Mouse (Mus musculus) lung, embryonic 16.5 days (tissue): Measurements from ENCODE around the gene Lmo7. TPM values are rescaled to one million over a fixed set of nuclear protein-coding genes. Genes with fewer than 3 reads are reported as not detected.

ENCODE experiments used
- ATAC-seq: fragments of 200-750 bp; cut with Nextera tagmentation; 2 replicates; pipeline ENCODE4 v1.8.0; 2017; ENCODE audit warnings: low read depth, mild to moderate bottlenecking, moderate library complexity
- H3K27ac ChIP-seq: fragments of 300-500 bp; sonication (generic); 2 replicates; pipeline ENCODE4 v1.5.1; 2014; ENCODE audit warnings: mild to moderate bottlenecking, control low read depth, low read length
- H3K27me3 ChIP-seq: fragments of 300-500 bp; sonication (generic); 2 replicates; pipeline ENCODE4 v1.6.1; 2014; ENCODE audit warnings: low read depth, low read length, mixed read lengths; ENCODE audit not compliant: control insufficient read depth, insufficient read depth
- H3K36me3 ChIP-seq: fragments of 300-500 bp; sonication (generic); 2 replicates; pipeline ENCODE4 v1.6.1; 2014; ENCODE audit warnings: low read length; ENCODE audit not compliant: control insufficient read depth, insufficient read depth
- H3K4me1 ChIP-seq: fragments of 300-500 bp; sonication (generic); replicated peaks from 2 replicates; pipeline ENCODE4 v1.6.1; 2014; ENCODE audit warnings: low read length, mixed read lengths; ENCODE audit not compliant: control insufficient read depth, insufficient read depth
- H3K4me2 ChIP-seq: fragments of 300-500 bp; sonication (generic); 2 replicates; pipeline ENCODE4 v1.6.1; 2014; ENCODE audit warnings: low read depth, low read length, control low read depth
- H3K4me3 ChIP-seq: fragments of 300-500 bp; sonication (generic); 2 replicates; pipeline ENCODE4 v1.5.1; 2014; ENCODE audit warnings: mild to moderate bottlenecking, low read length, control low read depth
- H3K9ac ChIP-seq: fragments of 300-500 bp; sonication (generic); 2 replicates; pipeline ENCODE4 v1.6.1; 2014; ENCODE audit warnings: low read length, control low read depth
- H3K9me3 ChIP-seq: fragments of 300-500 bp; sonication (generic); 2 replicates; pipeline ENCODE4 v1.6.1; 2016; ENCODE audit warnings: low read length; ENCODE audit not compliant: control insufficient read depth
- WGBS: fragments of 180-500 bp; shearing (Covaris S2); extraction: QIAGEN DNeasy Blood & Tissue Kit; methylation state at CpG from one replicate; pipeline ENCODE4 v1.1.7; 2014; 5-methylcytosine and 5-hydroxymethylcytosine counted together
- polyA plus RNA-seq: library from polyadenylated mRNA; unstranded; fragments of >200 nt; fragmentation: Nextera tagmentation; extraction: Ambion mirVana; gene quantifications from 2 replicates; pipeline ENCODE4 v1.2.1, GENCODE M21; 2015

Lmo7 gene
- polyA plus RNA-seq, 1 experiment from 2014 or later: 46.4 TPM

DNA sequence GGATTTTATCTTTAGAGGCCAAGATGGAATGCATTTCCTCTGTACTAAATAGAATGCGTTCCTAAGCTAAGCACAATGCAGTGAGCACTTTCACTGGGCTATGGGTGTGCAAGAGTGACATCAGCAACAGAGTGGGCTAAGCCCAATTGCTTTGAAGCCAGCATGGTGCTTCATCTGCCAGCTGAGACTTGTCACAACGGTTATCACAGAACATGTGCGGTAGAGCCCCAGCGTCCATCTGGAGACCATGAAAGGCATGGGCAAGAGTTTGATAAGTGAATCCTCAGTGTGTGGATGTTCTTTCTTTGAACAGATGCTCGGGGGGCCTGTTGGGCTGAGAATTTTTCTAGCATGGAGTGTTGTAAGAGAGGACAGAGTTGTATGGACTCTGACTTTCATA lies 86.7 kb downstream of the Lmo7 start:
- no peak overlapping the region for H3K27ac ChIP-seq
- ATAC-seq: no peak
- H3K4me2 ChIP-seq: no peak overlapping the region

DNA sequence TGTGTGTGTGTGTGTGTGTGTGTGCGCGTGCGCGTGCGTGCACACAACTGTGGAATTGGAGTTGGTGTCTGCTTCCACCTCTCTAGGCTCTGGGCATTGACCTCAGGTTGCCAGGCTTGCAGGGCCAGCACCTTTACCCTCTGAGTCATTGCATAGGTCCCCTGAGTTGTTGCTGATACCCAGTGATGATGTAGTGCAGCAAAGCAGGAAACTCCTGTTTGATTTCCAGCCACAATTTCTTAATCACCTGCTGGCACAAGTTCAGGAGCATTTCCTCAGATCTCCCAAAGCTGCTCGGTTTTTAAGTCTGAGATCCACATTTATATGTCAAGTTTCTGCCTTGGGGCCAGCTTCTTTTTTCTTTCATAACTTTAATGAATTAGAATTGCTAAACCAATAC lies 92.6 kb downstream of the Lmo7 start:
- no peaks in the 10 kb centered on the region for H3K4me1 ChIP-seq
- ATAC-seq: no peak
- H3K4me2 ChIP-seq: no peak overlapping the region
- H3K9me3 ChIP-seq: no peaks in the 10 kb centered on the region
- H3K27ac ChIP-seq: no peak overlapping the region
- H3K4me3 ChIP-seq: no peak overlapping the region
- H3K36me3 ChIP-seq: no peaks in the 10 kb centered on the region
- WGBS: 82% methylated on average over 6 of the region's 6 CpGs
- H3K9ac ChIP-seq: no peak overlapping the region
- H3K27me3 ChIP-seq: no peaks in the 10 kb centered on the region

More for the DNA sequence above, 86.7 kb downstream of the Lmo7 start:
- H3K9ac ChIP-seq: no peak overlapping the region
- no peaks in the 10 kb centered on the region for H3K4me1 ChIP-seq
- 69% methylated on average over 5 of the region's 5 CpGs for WGBS
- no peaks in the 10 kb centered on the region for H3K36me3 ChIP-seq
- no peak overlapping the region for H3K4me3 ChIP-seq
- no peaks in the 10 kb centered on the region for H3K27me3 ChIP-seq
- H3K9me3 ChIP-seq: no peaks in the 10 kb centered on the region

DNA sequence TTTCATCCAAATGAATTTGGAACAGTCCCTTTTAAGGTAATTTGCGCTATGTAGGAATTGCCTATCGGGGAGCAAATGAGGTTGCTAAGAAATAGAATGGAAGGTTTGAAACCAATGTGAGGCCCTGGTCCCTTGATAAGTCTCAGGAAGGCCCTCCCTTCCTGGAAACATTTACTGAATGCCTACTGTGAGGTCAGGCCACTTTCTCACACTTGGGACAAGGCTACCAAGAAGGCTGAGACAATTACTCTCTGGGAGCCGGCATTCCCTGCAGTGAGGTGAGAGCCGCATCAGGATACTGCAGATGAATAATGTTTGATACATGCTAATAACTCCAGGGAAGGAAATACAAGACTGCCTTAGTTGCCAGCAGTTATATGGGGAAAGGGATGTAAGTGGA lies 93.1 kb downstream of the Lmo7 start:
- H3K27ac ChIP-seq: no peak overlapping the region
- H3K4me3 ChIP-seq: no peak overlapping the region
- H3K36me3 ChIP-seq: no peaks in the 10 kb centered on the region
- no peak overlapping the region for H3K9ac ChIP-seq
- no peaks in the 10 kb centered on the region for H3K27me3 ChIP-seq
- H3K4me2 ChIP-seq: no peak overlapping the region
- H3K4me1 ChIP-seq: no peaks in the 10 kb centered on the region
- no peaks in the 10 kb centered on the region for H3K9me3 ChIP-seq
- WGBS: 66% methylated on average over 4 of the region's 4 CpGs
- no peak for ATAC-seq

DNA sequence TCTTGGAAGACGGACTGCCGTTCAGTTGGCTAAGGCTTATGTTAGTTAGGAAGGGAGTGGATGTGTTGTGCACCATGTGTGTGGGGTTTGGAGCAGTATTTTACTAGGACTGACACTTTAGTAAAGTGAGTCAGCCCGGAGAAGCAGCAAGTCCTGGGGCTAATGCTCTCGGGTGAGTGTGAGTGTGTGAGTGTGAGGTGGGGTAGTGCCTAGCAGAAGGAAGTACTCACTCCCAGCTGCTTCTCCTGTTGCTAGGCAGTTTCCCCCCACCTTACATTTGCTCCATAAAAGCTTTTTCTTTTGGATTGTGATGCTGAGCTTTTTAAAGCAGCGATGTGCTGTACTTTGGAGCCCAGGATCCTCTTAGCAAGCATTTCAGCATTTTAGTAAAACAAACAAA lies 99.9 kb downstream of the Lmo7 start:
- Histone ChIP-seq H3K4me3 (no peak overlapping the region), H3K27ac (no peak overlapping the region), H3K9me3 (no peaks in the 10 kb centered on the region), H3K27me3 (no peaks in the 10 kb centered on the region), H3K36me3 (no peaks in the 10 kb centered on the region), H3K4me1 (peaks cover 14% of the 10 kb centered on the region; the same call in 1 of the 2 replicates), H3K9ac (no peak overlapping the region), H3K4me2 (no peak overlapping the region)
- peak; percentile 31; the same call in 1 of the 2 replicates for ATAC-seq
- 56% methylated on average over 5 of the region's 5 CpGs for WGBS

DNA sequence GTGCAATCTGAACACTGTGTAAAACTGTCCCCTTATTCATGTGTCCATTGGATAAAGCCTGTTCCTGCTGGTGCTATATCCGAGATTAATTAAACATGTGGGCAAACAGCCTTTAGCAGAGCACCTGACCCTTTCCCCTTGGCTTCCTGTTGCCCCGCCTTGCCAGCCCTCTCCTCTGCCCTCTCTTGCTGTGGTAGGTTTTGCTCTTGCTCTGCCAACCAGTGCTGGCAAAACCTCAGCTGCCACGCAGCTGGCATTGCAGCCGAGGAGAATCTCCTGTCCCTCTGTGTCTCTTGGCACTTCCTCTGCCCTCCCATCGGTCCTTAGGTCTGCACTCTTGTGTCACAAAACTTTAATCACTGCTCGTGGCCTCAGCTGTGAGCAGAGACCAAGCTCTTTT lies 100.4 kb downstream of the Lmo7 start:
- Histone ChIP-seq H3K27me3 (no peaks in the 10 kb centered on the region), H3K27ac (0 out of 2 replicates have a peak overlapping the region, but pooled peaks have one; percentile 12), H3K4me3 (no peak overlapping the region), H3K36me3 (no peaks in the 10 kb centered on the region), H3K4me1 (peaks cover 14% of the 10 kb centered on the region; the same call in 1 of the 2 replicates), H3K4me2 (no peak overlapping the region), H3K9me3 (no peaks in the 10 kb centered on the region), H3K9ac (no peak overlapping the region)
- WGBS: 25% methylated on average over 6 of the region's 6 CpGs
- ATAC-seq: peak; percentile 45; the same call in 1 of the 2 replicates

DNA sequence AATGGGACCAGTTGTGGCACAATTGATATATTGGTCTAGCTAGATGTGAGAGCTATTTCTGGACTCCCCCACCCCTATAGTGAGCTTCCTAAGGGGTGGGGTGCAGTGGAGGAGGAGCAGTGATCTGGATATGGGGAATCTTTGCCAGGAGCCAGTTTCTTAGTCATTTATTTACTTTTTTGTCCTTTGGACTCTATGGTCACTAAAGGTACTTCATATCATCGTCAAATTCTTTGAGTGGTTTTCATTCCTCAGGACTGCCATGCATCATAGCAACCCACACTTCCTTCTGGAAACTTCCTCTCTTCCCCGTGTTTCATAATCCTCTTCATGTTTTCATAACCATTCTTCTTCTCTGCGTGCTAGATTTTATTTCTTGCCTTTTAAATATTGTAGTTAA lies 104.4 kb downstream of the Lmo7 start:
- Histone ChIP-seq H3K27ac (no peak overlapping the region), H3K9me3 (no peaks in the 10 kb centered on the region), H3K36me3 (no peaks in the 10 kb centered on the region), H3K4me3 (no peak overlapping the region), H3K4me1 (peaks cover 21% of the 10 kb centered on the region), H3K9ac (no peak overlapping the region), H3K27me3 (no peaks in the 10 kb centered on the region), H3K4me2 (no peak overlapping the region)
- 54% methylated on average over 3 of the region's 3 CpGs for WGBS
- no peak for ATAC-seq

DNA sequence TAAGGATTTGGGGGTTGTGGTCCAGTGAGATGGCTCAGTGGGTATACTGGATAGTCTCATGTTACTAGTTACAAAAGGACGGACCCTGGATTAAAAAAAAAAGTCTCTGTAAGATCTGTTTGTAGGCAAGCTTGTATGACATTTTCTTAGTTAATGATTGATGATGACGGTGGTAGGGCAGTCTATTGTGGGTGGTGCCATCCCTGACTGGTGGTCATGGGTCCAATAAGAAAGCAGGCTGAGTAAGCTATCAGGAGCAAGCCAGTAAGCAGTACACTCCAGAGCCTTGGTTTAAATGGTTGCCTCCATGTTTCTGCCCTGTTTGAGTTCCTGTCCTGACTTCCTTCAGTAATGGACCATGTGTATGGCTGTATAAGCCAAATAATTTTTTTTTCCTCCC lies 106.6 kb downstream of the Lmo7 start:
- H3K36me3 ChIP-seq: no peaks in the 10 kb centered on the region
- no peaks in the 10 kb centered on the region for H3K9me3 ChIP-seq
- no peak for ATAC-seq
- H3K27ac ChIP-seq: no peak overlapping the region
- peaks cover 13% of the 10 kb centered on the region for H3K4me1 ChIP-seq
- 60% methylated on average over 2 of the region's 2 CpGs for WGBS
- H3K4me2 ChIP-seq: no peak overlapping the region
- no peaks in the 10 kb centered on the region for H3K27me3 ChIP-seq
- H3K9ac ChIP-seq: no peak overlapping the region
- no peak overlapping the region for H3K4me3 ChIP-seq

DNA sequence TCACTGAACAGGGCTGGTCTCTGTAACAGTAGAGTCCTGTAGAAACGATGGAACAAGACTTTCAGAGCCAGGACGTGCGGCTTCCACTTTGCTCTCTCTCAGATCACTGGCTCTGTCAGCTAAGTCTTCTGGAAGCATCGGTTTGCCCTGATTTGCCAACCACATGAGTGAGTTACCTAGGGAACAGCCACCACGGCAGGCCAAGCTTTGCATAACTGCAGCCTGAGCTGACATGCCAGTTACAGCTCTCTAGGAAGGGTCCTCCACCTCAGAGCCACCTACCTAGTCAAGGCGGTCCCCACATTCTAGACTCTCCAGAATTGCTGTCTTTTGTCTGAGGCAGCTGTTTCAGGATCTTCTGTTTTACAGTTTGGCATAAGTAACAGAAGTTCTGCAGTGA lies 107.4 kb downstream of the Lmo7 start:
- no peaks in the 10 kb centered on the region for H3K27me3 ChIP-seq
- no peak overlapping the region for H3K4me3 ChIP-seq
- no peak overlapping the region for H3K4me2 ChIP-seq
- H3K9ac ChIP-seq: no peak overlapping the region
- H3K36me3 ChIP-seq: no peaks in the 10 kb centered on the region
- H3K4me1 ChIP-seq: peaks cover 13% of the 10 kb centered on the region
- no peak overlapping the region for H3K27ac ChIP-seq
- 52% methylated on average over 6 of the region's 6 CpGs for WGBS
- no peak for ATAC-seq
- H3K9me3 ChIP-seq: no peaks in the 10 kb centered on the region

DNA sequence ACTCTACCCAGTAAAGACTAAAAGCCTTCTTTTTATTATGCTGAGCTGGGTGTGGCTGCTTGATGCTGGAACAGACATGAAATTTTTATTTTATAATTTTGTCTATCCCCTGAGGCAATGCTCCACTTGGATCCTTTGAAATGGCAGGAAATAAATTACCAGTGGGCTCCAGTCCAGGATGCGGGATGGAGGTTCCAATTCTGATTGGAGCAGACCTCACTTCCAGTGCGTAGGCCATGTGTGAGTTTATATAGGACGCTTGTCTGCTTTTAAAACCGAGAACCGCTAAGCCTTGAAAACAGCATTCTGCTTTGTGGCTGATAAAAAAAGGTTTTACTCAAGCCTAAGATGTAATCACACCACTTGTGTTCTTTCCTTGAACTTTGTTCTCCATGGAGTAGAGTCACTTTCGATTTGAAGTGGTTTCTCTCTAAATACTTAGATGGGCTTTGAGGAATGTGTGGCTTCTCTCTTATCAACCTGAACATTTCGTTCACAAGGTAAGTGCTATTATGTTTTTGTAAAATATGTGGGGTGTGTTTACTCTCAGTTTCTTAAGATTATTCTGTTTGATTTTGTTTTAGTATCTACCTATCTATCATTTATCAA lies 108.6 kb downstream of the Lmo7 start:
- H3K4me2 ChIP-seq: peak overlapping the region; percentile 30
- ATAC-seq: peak; percentile 16; the same call in 1 of the 2 replicates
- 25% methylated on average over 7 of the region's 7 CpGs for WGBS
- no peaks in the 10 kb centered on the region for H3K27me3 ChIP-seq
- H3K36me3 ChIP-seq: no peaks in the 10 kb centered on the region
- H3K4me1 ChIP-seq: peaks cover 12% of the 10 kb centered on the region
- no peak overlapping the region for H3K9ac ChIP-seq
- no peak overlapping the region for H3K4me3 ChIP-seq
- H3K9me3 ChIP-seq: no peaks in the 10 kb centered on the region
- peak overlapping the region; percentile 50; the same call in 1 of the 2 replicates for H3K27ac ChIP-seq
